Mouse (Mus musculus) stomach, postnatal 0 days (tissue): ENCODE measurements at regions not wholly inside any gene's neighbourhood (a gene's known extent, or its start where the extent isn't known, plus 50 kb on each side); places are given as distances from the start of the nearest gene placed in this dataset.
A peak's percentile ranks its signal among the peaks of the same experiment; 100 is the strongest.

Experiments
- ATAC-seq: fragments of 200-750 bp; cut with Nextera tagmentation; 2 replicates; pipeline ENCODE4 v1.8.0; 2017; ENCODE audit not compliant: low FRiP score, low TSS enrichment
- DNase-seq: peaks from one replicate; pipeline ENCODE4 v3.0.0-alpha.2; 2016; ENCODE audit warnings: low spot score
- H3K27ac ChIP-seq: fragments of 300-500 bp; sonication (generic); replicated peaks from 2 replicates; pipeline ENCODE4 v1.5.1; 2014; ENCODE audit warnings: mild to moderate bottlenecking, control low read depth
- H3K27me3 ChIP-seq: fragments of 300-500 bp; sonication (generic); 2 replicates; pipeline ENCODE4 v1.6.1; 2014; ENCODE audit warnings: low read length; ENCODE audit not compliant: control insufficient read depth, insufficient read depth
- H3K36me3 ChIP-seq: fragments of 300-500 bp; sonication (generic); 2 replicates; pipeline ENCODE4 v1.6.1; 2014; ENCODE audit warnings: low read length, mixed read lengths; ENCODE audit not compliant: control insufficient read depth, insufficient read depth
- H3K4me1 ChIP-seq: fragments of 300-500 bp; sonication (generic); replicated peaks from 2 replicates; pipeline ENCODE4 v1.6.1; 2014; ENCODE audit warnings: antibody characterized with exemption; ENCODE audit not compliant: control insufficient read depth, insufficient read depth
- H3K4me2 ChIP-seq: fragments of 300-500 bp; sonication (generic); replicated peaks from 2 replicates; pipeline ENCODE4 v1.6.1; 2014; ENCODE audit warnings: low read depth, mild to moderate bottlenecking, control low read depth, moderate library complexity
- H3K4me3 ChIP-seq: fragments of 300-500 bp; sonication (generic); 2 replicates; pipeline ENCODE4 v1.5.1; 2014; ENCODE audit warnings: low read depth, low read length, control low read depth
- H3K9ac ChIP-seq: fragments of 300-500 bp; sonication (generic); 2 replicates; pipeline ENCODE4 v1.6.1; 2014; ENCODE audit warnings: mild to moderate bottlenecking, low read length, control low read depth, mixed read lengths
- H3K9me3 ChIP-seq: fragments of 300-500 bp; sonication (generic); 2 replicates; pipeline ENCODE4 v1.6.1; 2016; ENCODE audit warnings: low read length; ENCODE audit not compliant: control insufficient read depth
- CTCF ChIP-seq: IDR thresholded peaks from 2 replicates; pipeline ENCODE4 v1.5.1; 2016; ENCODE audit warnings: antibody characterized with exemption, low read depth, mild to moderate bottlenecking, moderate library complexity
- EP300 ChIP-seq: optimal IDR thresholded peaks from 2 replicates; pipeline ENCODE3; 2016; ENCODE audit warnings: antibody characterized with exemption
- whole genome bisulfite sequencing: fragments of 180-500 bp; shearing (Covaris S2); extraction: QIAGEN DNeasy Blood & Tissue Kit; methylation state at CpG from one replicate; pipeline ENCODE4 v1.1.7; 2014; 5-methylcytosine and 5-hydroxymethylcytosine counted together
- microRNA-seq: library from miRNA; unstranded; fragments of <30 nt; microRNA quantifications from one replicate; pipeline ENCODE4, GENCODE M21; 2016

DNA sequence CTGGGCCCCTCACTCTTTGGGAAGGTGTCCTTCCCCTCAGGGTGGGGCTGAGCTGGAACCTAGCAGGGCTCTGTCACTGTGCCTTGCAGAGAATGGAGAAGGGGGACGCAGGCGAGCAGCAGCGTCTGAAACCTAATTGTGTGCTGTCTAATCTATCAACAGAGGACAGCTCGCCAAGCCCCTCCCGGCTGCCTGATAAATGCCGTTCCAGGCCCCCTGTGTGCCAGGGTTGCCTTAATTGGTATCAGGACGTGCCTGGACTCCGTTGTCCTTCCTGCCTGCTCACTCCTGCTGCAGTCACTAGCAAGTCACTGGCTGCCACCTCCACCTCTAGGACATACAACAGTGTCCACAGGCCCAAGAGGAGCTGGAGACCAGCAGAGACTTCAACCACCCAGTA lies 72.6 kb downstream of the Cstad start:
- DNase-seq: no peak
- ATAC-seq: no peak
- Histone ChIP-seq H3K4me3 (no peak overlapping the region), H3K4me1 (peaks cover 4% of the 10 kb centered on the region; the same call in 1 of the 2 replicates), H3K27ac (peak overlapping the region; percentile 18; the same call in 1 of the 2 replicates), H3K9me3 (no peaks in the 10 kb centered on the region), H3K4me2 (no peak overlapping the region), H3K36me3 (no peaks in the 10 kb centered on the region), H3K27me3 (no peaks in the 10 kb centered on the region), H3K9ac (no peak overlapping the region)
- WGBS: 9% methylated on average over 8 of the region's 8 CpGs
- no peak for TF ChIP-seq EP300
- no peak for TF ChIP-seq CTCF

DNA sequence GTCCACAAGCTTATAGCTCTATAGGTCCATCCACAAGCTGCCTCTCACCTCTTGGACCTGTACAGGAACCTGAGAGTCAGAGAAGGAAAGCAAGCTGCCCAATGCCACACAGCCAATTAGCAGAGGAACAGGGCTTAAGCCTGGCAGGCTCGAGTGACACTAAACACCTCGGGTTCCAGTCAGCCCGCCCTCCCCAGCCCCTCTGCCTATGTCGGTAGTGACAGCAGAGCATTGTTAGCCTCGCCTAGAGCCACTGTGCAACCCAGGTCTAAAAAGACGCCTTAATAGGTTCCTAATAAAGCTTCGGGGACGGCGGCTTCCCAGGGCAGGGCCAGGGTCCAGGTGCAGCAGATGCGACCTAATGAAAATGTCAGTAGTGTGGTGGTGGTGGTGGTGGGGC lies 66.3 kb downstream of the Cstad start:
- WGBS: 69% methylated on average over 10 of the region's 10 CpGs
- DNase-seq (no peak), ATAC-seq (no peak)

GRCm38 (mm10) chr2:30660613-30660991 lies 65.8 kb downstream of the Cstad start:
- WGBS: 34% methylated on average over 10 of the region's 10 CpGs
- DNase-seq: no peak
- TF ChIP-seq CTCF (no peak), EP300 (no peak)
- Histone ChIP-seq H3K4me2 (no peak overlapping the region), H3K27ac (0 out of 2 replicates have a peak overlapping the region, but pooled peaks have one; percentile 97), H3K4me1 (peaks cover 9% of the 10 kb centered on the region; the same call in 1 of the 2 replicates), H3K9ac (no peak overlapping the region), H3K9me3 (no peaks in the 10 kb centered on the region), H3K4me3 (no peak overlapping the region), H3K27me3 (no peaks in the 10 kb centered on the region), H3K36me3 (no peaks in the 10 kb centered on the region)
- ATAC-seq: no peak

More for the DNA sequence above, 66.3 kb downstream of the Cstad start:
- H3K9ac ChIP-seq: no peak overlapping the region
- H3K27me3 ChIP-seq: no peaks in the 10 kb centered on the region
- TF ChIP-seq EP300 (no peak), CTCF (no peak)
- peaks cover 9% of the 10 kb centered on the region; the same call in 1 of the 2 replicates for H3K4me1 ChIP-seq
- H3K36me3 ChIP-seq: no peaks in the 10 kb centered on the region
- H3K4me2 ChIP-seq: no peak overlapping the region
- H3K27ac ChIP-seq: no peak overlapping the region
- no peak overlapping the region for H3K4me3 ChIP-seq
- H3K9me3 ChIP-seq: no peaks in the 10 kb centered on the region

GRCm38 (mm10) chr2:30659836-30660612 lies 65.2 kb downstream of the Cstad start:
- WGBS: 39% methylated on average over 11 of the region's 11 CpGs
- peak overlapping the region; percentile 23 for H3K9ac ChIP-seq
- no peaks in the 10 kb centered on the region for H3K36me3 ChIP-seq
- ATAC-seq: no peak
- H3K4me2 ChIP-seq: no peak overlapping the region
- H3K4me1 ChIP-seq: peaks cover 9% of the 10 kb centered on the region; the same call in 1 of the 2 replicates
- no peak for DNase-seq
- H3K9me3 ChIP-seq: no peaks in the 10 kb centered on the region
- no peaks in the 10 kb centered on the region for H3K27me3 ChIP-seq
- TF ChIP-seq EP300 (no peak), CTCF (no peak)
- H3K4me3 ChIP-seq: no peak overlapping the region
- H3K27ac ChIP-seq: peak overlapping the region; percentile 97

DNA sequence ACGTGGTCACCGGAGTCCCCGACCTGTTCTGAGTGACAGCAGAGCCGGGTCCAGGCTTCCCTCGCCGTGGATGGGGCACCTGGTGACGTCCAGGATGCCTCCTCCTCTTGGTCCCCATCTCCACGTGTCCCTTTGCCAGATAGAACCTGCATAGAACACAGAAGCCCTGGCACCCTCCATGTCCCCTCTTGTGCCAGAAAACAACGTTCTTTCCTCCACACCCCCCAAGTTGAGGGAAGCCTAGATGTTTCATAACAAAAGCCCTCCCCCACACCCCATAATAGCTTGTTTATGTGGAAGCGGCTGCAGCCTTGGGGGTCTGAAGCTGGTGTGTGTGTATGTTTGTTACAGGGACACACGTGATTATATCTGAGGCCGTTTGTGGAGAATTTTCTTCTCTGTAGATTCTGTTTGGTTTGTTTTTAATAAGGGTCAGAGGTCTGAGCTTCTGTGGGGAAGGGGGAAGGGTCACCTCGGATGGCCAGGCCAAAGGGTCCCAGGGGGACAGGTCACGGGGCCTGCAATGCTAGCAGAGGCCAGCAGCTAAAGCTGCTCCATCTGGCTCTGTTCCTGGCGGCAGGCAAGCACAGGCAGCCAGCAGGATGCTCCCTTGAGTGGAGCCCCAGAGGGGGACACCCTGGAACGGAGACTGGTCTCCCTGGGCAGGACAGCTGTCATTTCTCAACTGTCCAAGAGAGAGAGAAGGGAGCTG lies 64.2 kb downstream of the Cstad start:
- ATAC-seq (peak; percentile 58), DNase-seq (peak; percentile 58)
- Histone ChIP-seq H3K27me3 (no peaks in the 10 kb centered on the region), H3K27ac (peak overlapping the region; percentile 97), H3K9ac (peak overlapping the region; percentile 74), H3K4me3 (peak overlapping the region; percentile 46), H3K4me1 (peaks cover 9% of the 10 kb centered on the region; the same call in 1 of the 2 replicates), H3K9me3 (no peaks in the 10 kb centered on the region), H3K4me2 (peak overlapping the region; percentile 86), H3K36me3 (no peaks in the 10 kb centered on the region)
- peak; percentile 34 for TF ChIP-seq EP300
- peak; percentile 50 for TF ChIP-seq CTCF
- 5% methylated on average over 16 of the region's 16 CpGs for WGBS

Small RNAs in the stretch of these regions (microRNA-seq; reads per million reads assigned to microRNA genes)
- 1.3 reads per million for gene Mir3089
